Mouse (Mus musculus) C2C12 (cell line): ENCODE measurements at regions not wholly inside any gene's neighbourhood (a gene's known extent, or its start where the extent isn't known, plus 50 kb on each side); places are given as distances from the start of the nearest gene placed in this dataset.

Experiments used
- CEBPB ChIP-seq: IDR thresholded peaks from one replicate; pipeline ENCODE4 v1.6.1; 2011; ENCODE audit warnings: low read depth, mild to moderate bottlenecking, control low read depth, moderate library complexity
- CTCF ChIP-seq: IDR thresholded peaks from one replicate; pipeline ENCODE4 v1.5.1; 2011; ENCODE audit not compliant: control insufficient read depth, insufficient read depth, insufficient read length
- FOSL1 ChIP-seq: IDR thresholded peaks from one replicate; pipeline ENCODE4 v1.8.0; 2011; ENCODE audit warnings: mild to moderate bottlenecking, low read length; ENCODE audit not compliant: poor library complexity, insufficient read depth, severe bottlenecking
- MAX ChIP-seq: IDR thresholded peaks from one replicate; pipeline ENCODE4 v1.6.1; 2011; ENCODE audit warnings: mild to moderate bottlenecking, control low read depth
- MYOD1 ChIP-seq: IDR thresholded peaks from one replicate; pipeline ENCODE4 v1.6.1; 2011; ENCODE audit warnings: low read depth; ENCODE audit not compliant: control insufficient read depth, insufficient read length
- MYOG ChIP-seq: IDR thresholded peaks from one replicate; pipeline ENCODE4 v1.6.1; 2011; ENCODE audit not compliant: control insufficient read depth, insufficient read length; ENCODE audit errors: extremely low read depth
- USF1 ChIP-seq: IDR thresholded peaks from one replicate; pipeline ENCODE4 v1.6.1; 2011; ENCODE audit warnings: low read depth, mild to moderate bottlenecking, control low read depth, moderate library complexity

GRCm38 (mm10) chr3:137129967-137130366, 210.9 kb upstream of the Emcn start:
- TF ChIP-seq CTCF, result no peak
- no peak for TF ChIP-seq MYOD1
- TF ChIP-seq MYOG, result no peak
- no peak for TF ChIP-seq USF1
- no peak for TF ChIP-seq MAX
- TF ChIP-seq CEBPB, result no peak
- no peak for TF ChIP-seq FOSL1
